Mouse (Mus musculus): ENCODE measurements around the gene Dnah2. TPM values are rescaled to one million over a fixed set of nuclear protein-coding genes. Genes with fewer than 3 reads are reported as not detected.
"Not testable (repeated sequence)": the region's sequence is repeated elsewhere in the genome, so short reads cannot be mapped to it uniquely, and the experiment has no call there.

Gene Dnah2
- total and polyA plus RNA-seq, 3 experiments: 0.04 to 0.07 TPM; not detected in 1

- H3K27ac ChIP-seq (ENCODE audit: control insufficient read depth, low read depth, low read length); DNase-seq (ENCODE audit: low read depth, low spot score); H3K79me2 ChIP-seq (ENCODE audit: control insufficient read depth, insufficient read depth, low read length, poor library complexity); H3K4me1 ChIP-seq (ENCODE audit: control insufficient read depth in 1 of 2, insufficient read depth in 2 of 2, low read length in 2 of 2); H3K9me3 ChIP-seq (replicated peaks; ENCODE audit: insufficient read depth, low read length); H3K27me3 ChIP-seq (ENCODE audit: control insufficient read depth in 1 of 2, insufficient read depth in 2 of 2, low read length in 2 of 2); H3K9ac ChIP-seq (ENCODE audit: control insufficient read depth, low read depth, low read length, poor library complexity, severe bottlenecking); H3K36me3 ChIP-seq (ENCODE audit: control insufficient read depth in 1 of 2, insufficient read depth in 2 of 2, low read length in 2 of 2); H3K4me3 ChIP-seq (ENCODE audit: control insufficient read depth in 1 of 2, insufficient read depth in 1 of 2, low read depth in 2 of 2, low read length in 2 of 2): not testable (repeated sequence)
- TF ChIP-seq ZNF384 (IDR thresholded peaks at IDR 0.05; ENCODE audit: low read depth, low read length): peak; percentile 59
- TF ChIP-seq CTCF (IDR thresholded peaks at IDR 0.05 in 2 of 3, conservative IDR thresholded peaks at IDR 0.05 in 1 of 3; ENCODE audit: control insufficient read depth in 1 of 3, insufficient read depth in 1 of 3, low read depth in 2 of 3, low read length in 3 of 3, poor library complexity in 1 of 3, severe bottlenecking in 1 of 3): peak in 1 of 3 experiments; percentile 12; a peak in 1 of 6 replicates
- peak; percentile 88 for TF ChIP-seq TBP (IDR thresholded peaks at IDR 0.05; ENCODE audit: low read depth, low read length)
Measured at GRCm38 (mm10) chr11:69530281-69530680, 18.6 kb downstream of the Dnah2 start.

- Histone ChIP-seq H3K36me3 (ENCODE audit: control insufficient read depth in 1 of 2, insufficient read depth in 2 of 2, low read length in 2 of 2) (no peaks in the 10 kb centered on the region), H3K4me1 (ENCODE audit: control insufficient read depth in 1 of 2, insufficient read depth in 2 of 2, low read length in 2 of 2) (no peaks in the 10 kb centered on the region), H3K4me3 (ENCODE audit: control insufficient read depth in 1 of 2, insufficient read depth in 1 of 2, low read depth in 2 of 2, low read length in 2 of 2) (no peak overlapping the region), H3K9ac (ENCODE audit: control insufficient read depth, low read depth, low read length, poor library complexity, severe bottlenecking) (no peak overlapping the region), H3K79me2 (ENCODE audit: control insufficient read depth, insufficient read depth, low read length, poor library complexity) (no peaks in the 10 kb centered on the region), H3K27me3 (ENCODE audit: control insufficient read depth in 1 of 2, insufficient read depth in 2 of 2, low read length in 2 of 2) (peaks cover 4 to 19% of the 10 kb centered on the region in 2 experiments), H3K9me3 (replicated peaks; ENCODE audit: insufficient read depth, low read length) (no peaks in the 10 kb centered on the region), H3K27ac (ENCODE audit: control insufficient read depth, low read depth, low read length) (no peak overlapping the region)
- no peak for TF ChIP-seq RCOR1 (IDR thresholded peaks at IDR 0.05; ENCODE audit: low read depth, low read length)
- no peak for TF ChIP-seq EP300 (IDR thresholded peaks at IDR 0.05; ENCODE audit: low read depth in 1 of 2, low read length in 2 of 2)
- no peak for TF ChIP-seq JUND (IDR thresholded peaks at IDR 0.05; ENCODE audit: low read depth, low read length)
- TF ChIP-seq ZNF384 (IDR thresholded peaks at IDR 0.05; ENCODE audit: low read depth, low read length): no peak
- TF ChIP-seq USF1 (IDR thresholded peaks at IDR 0.05; ENCODE audit: low read depth, low read length): no peak
- TF ChIP-seq TCF12 (IDR thresholded peaks at IDR 0.05; ENCODE audit: low read depth, low read length): no peak
- TF ChIP-seq GATA1 (IDR thresholded peaks at IDR 0.05; ENCODE audit: low read depth, low read length): no peak
- TF ChIP-seq SMC3 (IDR thresholded peaks at IDR 0.05; ENCODE audit: low read depth, low read length): no peak
- TF ChIP-seq ZKSCAN1 (IDR thresholded peaks at IDR 0.05; ENCODE audit: low read depth, low read length): no peak
- no peak for TF ChIP-seq ZMIZ1 (IDR thresholded peaks at IDR 0.05; ENCODE audit: low read depth, low read length)
- TF ChIP-seq KAT2A (conservative IDR thresholded peaks at IDR 0.05; ENCODE audit: low read depth, low read length): no peak
- no peak for DNase-seq (ENCODE audit: low read depth, low spot score)
Measured at GRCm38 (mm10) chr11:69528031-69528390, 20.9 kb downstream of the Dnah2 start.

- H3K27me3 ChIP-seq (ENCODE audit: control insufficient read depth in 1 of 2, insufficient read depth in 2 of 2, low read length in 2 of 2): peaks cover 4 to 19% of the 10 kb centered on the region in 2 experiments
- no peak overlapping the region for H3K4me3 ChIP-seq (ENCODE audit: control insufficient read depth in 1 of 2, insufficient read depth in 1 of 2, low read depth in 2 of 2, low read length in 2 of 2)
- no peaks in the 10 kb centered on the region for H3K79me2 ChIP-seq (ENCODE audit: control insufficient read depth, insufficient read depth, low read length, poor library complexity)
- H3K27ac ChIP-seq (ENCODE audit: control insufficient read depth, low read depth, low read length): no peak overlapping the region
- no peaks in the 10 kb centered on the region for H3K4me1 ChIP-seq (ENCODE audit: control insufficient read depth in 1 of 2, insufficient read depth in 2 of 2, low read length in 2 of 2)
- no peaks in the 10 kb centered on the region for H3K9me3 ChIP-seq (replicated peaks; ENCODE audit: insufficient read depth, low read length)
- no peak for DNase-seq (ENCODE audit: low read depth, low spot score)
- no peaks in the 10 kb centered on the region for H3K36me3 ChIP-seq (ENCODE audit: control insufficient read depth in 1 of 2, insufficient read depth in 2 of 2, low read length in 2 of 2)
- no peak overlapping the region for H3K9ac ChIP-seq (ENCODE audit: control insufficient read depth, low read depth, low read length, poor library complexity, severe bottlenecking)
- no peak for TF ChIP-seq ETS1 (IDR thresholded peaks at IDR 0.05; ENCODE audit: low read depth, low read length)
- no peak for TF ChIP-seq EP300 (IDR thresholded peaks at IDR 0.05; ENCODE audit: low read depth in 1 of 2, low read length in 2 of 2)
- no peak for TF ChIP-seq MAFK (IDR thresholded peaks at IDR 0.05; ENCODE audit: borderline replicate concordance, low read depth, low read length)
- no peak for TF ChIP-seq MYB (IDR thresholded peaks at IDR 0.05; ENCODE audit: low read depth, low read length)
- no peak for TF ChIP-seq USF2 (IDR thresholded peaks at IDR 0.05; ENCODE audit: borderline replicate concordance in 1 of 2, insufficient read depth in 1 of 2, low read depth in 1 of 2, low read length in 2 of 2)
- TF ChIP-seq MYC (IDR thresholded peaks at IDR 0.05; ENCODE audit: low read depth, low read length): no peak
- no peak for TF ChIP-seq CHD1 (IDR thresholded peaks at IDR 0.05; ENCODE audit: low read depth, low read length)
- no peak for TF ChIP-seq POLR2AphosphoS5 (IDR thresholded peaks at IDR 0.05; ENCODE audit: borderline replicate concordance, low read depth, low read length)
- TF ChIP-seq E2F4 (IDR thresholded peaks at IDR 0.05; ENCODE audit: borderline replicate concordance, low read depth, low read length): no peak
- no peak for TF ChIP-seq NRF1 (IDR thresholded peaks at IDR 0.05; ENCODE audit: insufficient read depth, low read depth, low read length, poor library complexity, severe bottlenecking)
- no peak for TF ChIP-seq ZMIZ1 (IDR thresholded peaks at IDR 0.05; ENCODE audit: low read depth, low read length)
- no peak for TF ChIP-seq KAT2A (conservative IDR thresholded peaks at IDR 0.05; ENCODE audit: low read depth, low read length)
- no peak for TF ChIP-seq ELF1 (IDR thresholded peaks at IDR 0.05; ENCODE audit: low read depth, low read length)
- no peak for TF ChIP-seq TCF12 (IDR thresholded peaks at IDR 0.05; ENCODE audit: low read depth, low read length)
Measured at GRCm38 (mm10) chr11:69527098-69528030, 21.5 kb downstream of the Dnah2 start.

Data from MEL (cell line).